Mouse (Mus musculus): ENCODE results near the gene Ppp1cc. TPM values are rescaled to one million over a fixed set of nuclear protein-coding genes. Genes with fewer than 3 reads are reported as not detected.

Gene Ppp1cc
- polyA plus RNA-seq, 1 experiment, result 73.9 TPM

DNA sequence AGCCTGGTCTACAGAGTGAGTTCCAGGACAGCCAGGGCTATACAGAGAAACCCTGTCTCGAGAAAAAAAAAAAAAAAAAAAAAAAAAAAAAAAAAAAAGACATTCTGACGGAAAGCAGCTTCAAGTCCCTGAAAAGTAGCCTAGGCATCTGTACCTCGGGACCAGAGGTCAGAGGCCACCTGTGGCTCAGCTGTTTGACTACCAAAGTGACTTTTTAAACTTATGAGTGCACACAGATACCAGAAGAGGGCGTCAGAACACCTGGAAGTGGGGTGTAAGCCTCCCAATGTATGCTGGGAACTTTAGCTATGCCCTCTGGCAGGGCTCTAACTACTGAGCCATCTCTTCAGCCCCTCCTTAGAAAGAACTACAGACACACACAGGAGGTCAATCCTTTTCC, 34.3 kb downstream of the Ppp1cc start:
- peak in 1 of 2 experiments; percentile 38 for DNase-seq (ENCODE audit: low read depth in 1 of 2, low spot score in 2 of 2)
- Histone ChIP-seq H3K36me3 (ENCODE audit: control insufficient read depth, insufficient read depth, low read length) (no peaks in the 10 kb centered on the region), H3K4me1 (ENCODE audit: control insufficient read depth, insufficient read depth, insufficient read length) (no peaks in the 10 kb centered on the region; the same call in 1 of the 2 replicates), H3K27me3 (ENCODE audit: control insufficient read depth, insufficient read depth, low read length) (no peaks in the 10 kb centered on the region), H3K27ac (ENCODE audit: insufficient read depth, low read length) (peak overlapping the region; percentile 67), H3K4me3 (ENCODE audit: extremely low read depth, insufficient read depth, insufficient read length) (no peak overlapping the region)
- 34% methylated on average over 4 of the region's 4 CpGs for WGBS
- TF ChIP-seq POLR2A (IDR thresholded peaks at IDR 0.05; ENCODE audit: low read depth, low read length) (no peak), CTCF (IDR thresholded peaks at IDR 0.05; ENCODE audit: extremely low read depth, insufficient read depth, insufficient read length, insufficient replicate concordance) (peak; percentile 32; the same call in 1 of the 2 replicates)

DNA sequence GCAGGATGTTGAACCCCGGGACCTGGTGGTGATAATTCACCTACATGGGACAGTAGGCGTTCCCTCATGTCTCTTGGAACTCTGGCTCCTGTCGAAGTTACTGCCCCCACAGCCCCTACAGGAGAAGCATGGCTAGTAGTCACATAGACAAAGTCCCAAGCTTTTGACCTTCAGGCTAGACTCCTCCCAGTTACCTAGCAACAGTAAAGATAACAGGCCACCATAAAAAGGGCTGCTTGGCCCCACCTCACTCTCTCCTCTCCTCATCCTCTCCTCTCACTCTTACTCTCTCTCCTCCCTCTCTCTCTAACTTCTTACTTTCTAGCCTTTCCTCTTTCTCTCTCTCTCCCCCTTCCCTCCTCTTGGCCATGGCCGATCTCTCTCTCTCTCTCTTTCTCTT, 42.8 kb downstream of the Ppp1cc start:
- no peak for TF ChIP-seq CTCF (IDR thresholded peaks at IDR 0.05; ENCODE audit: extremely low read depth, insufficient read depth, insufficient read length, insufficient replicate concordance)
- no peak for TF ChIP-seq POLR2A (IDR thresholded peaks at IDR 0.05; ENCODE audit: low read depth, low read length)
- no peaks in the 10 kb centered on the region for H3K27me3 ChIP-seq (ENCODE audit: control insufficient read depth, insufficient read depth, low read length)
- WGBS, result 94% methylated on average over 4 of the region's 4 CpGs

GRCm38 (mm10) chr5:122201904-122202303, 43.8 kb downstream of the Ppp1cc start:
- H3K27ac ChIP-seq (ENCODE audit: insufficient read depth, low read length), result no peak overlapping the region
- peaks cover 5% of the 10 kb centered on the region; the same call in 1 of the 2 replicates for H3K4me1 ChIP-seq (ENCODE audit: control insufficient read depth, insufficient read depth, insufficient read length)
- WGBS, result 90% methylated on average over 6 of the region's 6 CpGs

More for the DNA sequence above, 42.8 kb downstream of the Ppp1cc start:
- Histone ChIP-seq H3K4me3 (ENCODE audit: extremely low read depth, insufficient read depth, insufficient read length) (no peak overlapping the region), H3K27ac (ENCODE audit: insufficient read depth, low read length) (no peak overlapping the region), H3K4me1 (ENCODE audit: control insufficient read depth, insufficient read depth, insufficient read length) (peaks cover 4% of the 10 kb centered on the region; the same call in 1 of the 2 replicates), H3K36me3 (ENCODE audit: control insufficient read depth, insufficient read depth, low read length) (no peaks in the 10 kb centered on the region)
- DNase-seq (ENCODE audit: low read depth in 1 of 2, low spot score in 2 of 2), result no peak

GRCm38 (mm10) chr5:122204180-122204579, 46.1 kb downstream of the Ppp1cc start:
- WGBS, result 51% methylated on average over 2 of the region's 2 CpGs

More at GRCm38 (mm10) chr5:122201904-122202303, 43.8 kb downstream of the Ppp1cc start:
- no peaks in the 10 kb centered on the region for H3K27me3 ChIP-seq (ENCODE audit: control insufficient read depth, insufficient read depth, low read length)
- TF ChIP-seq CTCF (IDR thresholded peaks at IDR 0.05; ENCODE audit: extremely low read depth, insufficient read depth, insufficient read length, insufficient replicate concordance), result no peak
- no peak for TF ChIP-seq POLR2A (IDR thresholded peaks at IDR 0.05; ENCODE audit: low read depth, low read length)
- DNase-seq (ENCODE audit: low read depth in 1 of 2, low spot score in 2 of 2), result no peak
- H3K36me3 ChIP-seq (ENCODE audit: control insufficient read depth, insufficient read depth, low read length), result no peaks in the 10 kb centered on the region
- H3K4me3 ChIP-seq (ENCODE audit: extremely low read depth, insufficient read depth, insufficient read length), result no peak overlapping the region

DNA sequence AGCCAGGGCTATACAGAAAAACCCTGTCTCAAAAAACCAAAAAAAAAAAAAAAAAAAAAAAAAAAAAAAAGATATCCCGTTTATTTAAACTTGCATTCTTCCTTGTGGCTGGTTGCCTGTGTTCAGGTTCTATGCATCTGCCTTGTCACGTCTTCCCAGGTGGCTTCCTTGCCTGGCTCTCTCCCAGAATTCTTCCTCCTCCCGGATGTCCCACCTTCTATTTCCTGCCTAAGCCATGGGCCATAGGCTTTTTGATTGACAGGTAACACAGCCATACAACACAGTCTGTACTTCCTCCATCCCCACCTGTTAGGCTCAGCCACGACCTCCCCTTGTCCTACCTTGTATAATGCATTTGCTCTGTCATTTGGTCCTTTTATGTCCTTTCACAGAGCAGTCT, 48.4 kb downstream of the Ppp1cc start, which contains the start of gene Hvcn1:
TSS of gene Hvcn1 (plus strand) at position 330 of the 400 bp plus-strand sequence.
- H3K36me3 ChIP-seq (ENCODE audit: control insufficient read depth, insufficient read depth, low read length), result no peaks in the 10 kb centered on the region
- H3K27ac ChIP-seq (ENCODE audit: insufficient read depth, low read length), result peak within 1 kb of the TSS; percentile 95; the same call in 1 of the 2 replicates
- H3K27me3 ChIP-seq (ENCODE audit: control insufficient read depth, insufficient read depth, low read length), result no peaks in the 10 kb centered on the region
- H3K4me1 ChIP-seq (ENCODE audit: control insufficient read depth, insufficient read depth, insufficient read length), result peaks cover 22% of the 10 kb centered on the region; the same call in 1 of the 2 replicates
- 48% methylated on average over 4 of the region's 4 CpGs for WGBS
- DNase-seq (ENCODE audit: low read depth in 1 of 2, low spot score in 2 of 2), result no peak
- TF ChIP-seq CTCF (IDR thresholded peaks at IDR 0.05; ENCODE audit: extremely low read depth, insufficient read depth, insufficient read length, insufficient replicate concordance), result no peak
- TF ChIP-seq POLR2A (IDR thresholded peaks at IDR 0.05; ENCODE audit: low read depth, low read length), result no peak
- H3K4me3 ChIP-seq (ENCODE audit: extremely low read depth, insufficient read depth, insufficient read length), result no peak within 1 kb of the TSS

More at GRCm38 (mm10) chr5:122204180-122204579, 46.1 kb downstream of the Ppp1cc start:
- no peaks in the 10 kb centered on the region for H3K36me3 ChIP-seq (ENCODE audit: control insufficient read depth, insufficient read depth, low read length)
- H3K27me3 ChIP-seq (ENCODE audit: control insufficient read depth, insufficient read depth, low read length), result no peaks in the 10 kb centered on the region
- DNase-seq (ENCODE audit: low read depth in 1 of 2, low spot score in 2 of 2), result no peak
- H3K4me1 ChIP-seq (ENCODE audit: control insufficient read depth, insufficient read depth, insufficient read length), result peaks cover 22% of the 10 kb centered on the region; the same call in 1 of the 2 replicates
- no peak overlapping the region for H3K4me3 ChIP-seq (ENCODE audit: extremely low read depth, insufficient read depth, insufficient read length)
- no peak overlapping the region for H3K27ac ChIP-seq (ENCODE audit: insufficient read depth, low read length)
- no peak for TF ChIP-seq CTCF (IDR thresholded peaks at IDR 0.05; ENCODE audit: extremely low read depth, insufficient read depth, insufficient read length, insufficient replicate concordance)
- TF ChIP-seq POLR2A (IDR thresholded peaks at IDR 0.05; ENCODE audit: low read depth, low read length), result no peak

DNA sequence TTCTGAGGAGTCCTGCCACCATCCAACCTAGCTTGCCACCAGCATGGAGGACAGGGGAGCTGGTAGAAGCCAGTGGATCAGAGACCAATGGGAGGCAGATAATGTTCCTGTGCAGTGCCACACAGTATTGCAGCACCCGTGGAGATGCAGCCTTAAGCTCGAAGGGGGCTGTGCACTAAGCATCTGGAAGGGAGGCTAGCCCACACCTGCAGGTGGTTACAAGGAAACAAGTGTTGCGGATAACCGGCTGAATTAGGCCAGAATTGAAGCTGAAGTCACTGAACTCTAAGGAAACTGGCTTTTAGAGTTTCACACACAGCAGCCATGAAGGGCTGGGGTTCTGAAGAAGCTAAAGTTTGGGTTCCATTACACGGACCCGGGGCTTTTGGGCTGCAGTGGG, 50.8 kb downstream of the Ppp1cc start:
- WGBS, result 36% methylated on average over 6 of the region's 6 CpGs
- peak overlapping the region; percentile 69; the same call in 1 of the 2 replicates for H3K4me3 ChIP-seq (ENCODE audit: extremely low read depth, insufficient read depth, insufficient read length)
- no peaks in the 10 kb centered on the region for H3K27me3 ChIP-seq (ENCODE audit: control insufficient read depth, insufficient read depth, low read length)
- peak overlapping the region; percentile 95 for H3K27ac ChIP-seq (ENCODE audit: insufficient read depth, low read length)
- H3K4me1 ChIP-seq (ENCODE audit: control insufficient read depth, insufficient read depth, insufficient read length), result peaks cover 22% of the 10 kb centered on the region; the same call in 1 of the 2 replicates
- DNase-seq (ENCODE audit: low read depth in 1 of 2, low spot score in 2 of 2), result no peak
- TF ChIP-seq POLR2A (IDR thresholded peaks at IDR 0.05; ENCODE audit: low read depth, low read length), result no peak
- TF ChIP-seq CTCF (IDR thresholded peaks at IDR 0.05; ENCODE audit: extremely low read depth, insufficient read depth, insufficient read length, insufficient replicate concordance), result no peak
- peaks cover 5% of the 10 kb centered on the region for H3K36me3 ChIP-seq (ENCODE audit: control insufficient read depth, insufficient read depth, low read length)
